Mouse (Mus musculus): ENCODE measurements at regions not wholly inside any gene's neighbourhood (a gene's known extent, or its start where the extent isn't known, plus 50 kb on each side); places are given as distances from the start of the nearest gene placed in this dataset.

DNA sequence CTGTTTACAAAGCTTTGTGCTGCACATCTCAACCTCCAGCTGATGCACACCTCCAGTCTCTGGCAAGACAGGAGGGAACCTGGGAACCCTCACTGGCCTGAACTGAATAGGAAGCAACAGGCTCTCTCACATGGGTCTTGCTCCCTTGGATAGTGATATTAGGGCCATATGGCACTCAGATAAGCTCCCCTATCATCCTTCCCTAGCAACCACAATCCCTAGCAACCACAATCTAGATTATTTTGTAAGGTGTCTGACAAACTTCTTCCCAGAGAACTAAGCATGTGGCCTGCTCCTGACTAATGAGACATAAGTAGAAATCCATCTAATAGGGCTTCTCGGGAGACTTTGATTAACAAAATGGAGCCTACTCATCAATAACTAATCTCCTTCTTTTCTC, 253.1 kb upstream of the Ercc4 start:
- no peak for TF ChIP-seq POLR2A (IDR thresholded peaks at IDR 0.05; ENCODE audit: low read depth, low read length)
- no peak for TF ChIP-seq CTCF (IDR thresholded peaks at IDR 0.05; ENCODE audit: borderline replicate concordance, insufficient read depth, low read length)
